Mouse (Mus musculus) lung, postnatal 25 days (tissue): ENCODE results near the gene Rhbg.
"Not testable (repeated sequence)": the region's sequence is repeated elsewhere in the genome, so short reads cannot be mapped to it uniquely, and the experiment has no call there.

Source experiments
- DNase-seq: peaks from one replicate; pipeline ENCODE4 v3.0.0; 2022; ENCODE audit warnings: low spot score

Gene Rhbg

DNA sequence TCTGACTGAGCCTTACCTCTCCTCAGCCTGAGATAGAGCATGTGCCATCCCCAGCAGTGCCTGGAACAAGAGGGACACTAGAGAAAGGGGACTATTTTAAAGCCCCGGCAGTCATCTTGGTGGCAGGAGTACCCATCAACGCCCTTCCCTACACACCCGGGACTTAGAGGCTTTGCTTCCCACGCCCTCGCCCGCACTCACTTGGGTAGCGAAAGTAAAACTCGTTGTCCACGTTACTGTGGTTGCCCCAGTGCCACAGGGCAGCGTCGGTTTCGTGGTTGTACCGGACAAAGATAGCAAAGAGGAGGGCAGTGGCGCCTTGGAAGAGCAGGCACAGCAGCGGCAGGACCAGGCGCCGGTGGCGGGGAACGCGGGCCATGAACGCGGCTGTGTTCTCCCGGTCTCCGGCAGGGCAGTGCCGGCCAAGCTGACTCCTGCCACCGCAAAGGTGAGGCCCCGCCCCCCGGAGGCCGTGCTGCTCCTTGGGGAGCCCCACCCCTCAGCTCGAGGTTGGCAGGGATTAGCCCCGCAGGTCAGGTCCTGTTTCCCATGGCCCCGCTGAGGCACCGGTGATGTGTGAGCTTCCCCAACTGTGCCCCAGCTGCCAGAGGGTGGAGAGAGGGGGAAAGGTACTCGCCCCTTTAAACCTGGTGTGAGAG lies at the start of gene Rhbg:
Gene Rhbg (minus strand): TSS at position 442 of the 659 bp plus-strand sequence.
- peak; percentile 76 for DNase-seq

DNA sequence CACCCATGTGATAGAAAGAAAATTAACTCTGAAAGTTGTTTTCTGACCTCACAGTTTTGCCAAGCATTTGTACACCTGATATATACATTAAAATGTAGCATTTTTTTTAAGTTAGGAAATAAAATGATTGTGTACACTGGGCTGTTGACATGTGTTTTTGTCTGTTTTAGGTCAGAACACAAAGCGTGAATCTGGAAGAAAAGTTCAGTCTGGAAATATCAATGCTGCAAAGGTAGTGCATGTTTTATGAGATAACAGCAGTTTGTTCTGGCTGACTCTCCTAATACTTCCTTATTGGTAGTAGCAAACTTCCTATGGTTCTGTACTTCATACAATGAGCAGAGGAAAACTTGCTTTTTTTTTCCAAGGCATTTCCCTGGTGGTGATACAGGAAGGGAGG lies 44.7 kb upstream of the Rhbg start:
- no peak for DNase-seq

DNA sequence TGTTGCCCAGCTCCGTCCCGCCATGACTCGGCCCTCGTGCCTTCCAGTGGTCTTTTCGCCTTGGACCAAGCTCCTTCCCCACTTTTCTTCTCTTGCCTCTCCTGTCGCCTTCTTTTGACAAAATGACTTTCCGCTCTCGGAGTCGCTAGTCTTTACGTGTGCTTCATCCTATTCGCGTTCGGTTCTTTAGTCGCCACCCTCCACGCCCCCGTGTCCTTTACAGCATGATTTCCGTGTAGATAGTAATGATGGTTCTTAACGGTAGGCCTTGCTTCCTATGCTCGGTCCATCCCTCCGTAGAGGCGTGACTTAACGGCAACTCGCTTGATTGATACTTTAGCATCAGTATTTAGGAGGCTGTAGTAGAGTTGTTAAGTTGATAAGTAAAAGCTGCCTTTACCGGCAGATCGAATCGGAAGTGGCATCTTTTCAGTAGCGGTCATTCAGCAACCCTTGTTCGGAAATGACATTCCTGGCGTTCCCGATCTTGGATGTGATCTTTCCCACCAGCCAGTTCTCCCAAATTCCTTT lies 42.9 kb upstream of the Rhbg start:
- DNase-seq, result no peak

DNA sequence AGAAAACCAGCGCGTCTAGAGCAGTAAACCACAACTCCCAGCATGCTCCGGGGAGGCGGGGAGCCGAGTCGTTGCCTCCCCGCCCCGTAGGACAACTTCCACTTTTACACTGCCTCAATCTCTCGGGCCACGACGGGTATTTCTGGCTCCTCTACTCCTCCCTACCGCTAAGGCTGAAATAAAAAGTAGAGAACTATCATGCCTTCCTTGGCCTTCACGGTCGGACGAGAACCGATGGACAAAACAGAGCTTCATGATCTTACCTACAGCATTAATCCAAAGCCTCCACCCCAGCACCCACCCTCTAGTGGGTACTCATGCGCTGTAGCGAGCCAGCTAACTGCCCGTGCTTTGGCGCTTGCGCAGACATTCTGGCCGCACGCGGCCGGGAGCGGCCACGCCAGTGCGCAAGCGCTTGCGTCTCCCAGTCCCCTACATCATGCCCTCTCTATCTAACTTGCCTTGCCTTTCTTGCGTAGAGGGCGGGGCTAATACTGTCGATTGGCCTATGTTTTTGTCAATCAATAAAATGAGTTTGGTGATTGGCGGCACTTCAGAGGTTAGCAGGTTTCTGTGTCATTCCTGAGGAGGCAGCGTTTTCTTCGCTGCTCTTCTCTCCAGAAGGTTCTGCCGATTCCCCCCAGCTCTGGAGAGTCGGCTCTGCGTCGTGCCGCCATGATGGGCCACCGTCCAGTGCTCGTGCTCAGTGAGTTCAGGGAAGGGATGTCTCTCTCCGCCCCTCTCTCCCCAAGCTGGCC lies 42.2 kb upstream of the Rhbg start, which contains the start of the genes Tsacc and Cct3:
Gene Tsacc (minus strand): TSS at position 439 of the 758 bp plus-strand sequence.
Gene Cct3 (plus strand): TSS at position 556 of the 758 bp plus-strand sequence.
- peak; percentile 98 for DNase-seq

DNA sequence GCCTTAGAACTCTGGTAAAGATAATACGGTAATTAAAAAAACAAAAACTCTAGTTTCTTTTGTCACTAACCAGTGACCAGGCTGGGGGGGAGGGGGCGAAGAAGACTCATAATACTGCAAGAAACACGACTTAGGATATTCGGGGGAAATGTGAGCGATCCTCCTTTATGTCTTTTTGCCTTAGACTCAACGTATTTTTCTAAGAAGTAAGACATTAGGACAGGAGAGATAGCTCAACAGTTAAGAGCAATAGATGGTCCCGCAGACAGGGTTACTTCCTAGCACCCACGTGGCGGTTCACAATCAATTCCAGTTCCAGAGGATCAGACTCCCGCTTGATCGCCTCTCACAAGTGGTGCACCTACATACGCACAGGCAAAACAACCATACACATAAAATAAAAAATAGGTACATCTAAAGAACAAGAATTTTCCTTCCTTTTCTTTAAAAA lies 41.6 kb upstream of the Rhbg start:
- DNase-seq, result no peak

DNA sequence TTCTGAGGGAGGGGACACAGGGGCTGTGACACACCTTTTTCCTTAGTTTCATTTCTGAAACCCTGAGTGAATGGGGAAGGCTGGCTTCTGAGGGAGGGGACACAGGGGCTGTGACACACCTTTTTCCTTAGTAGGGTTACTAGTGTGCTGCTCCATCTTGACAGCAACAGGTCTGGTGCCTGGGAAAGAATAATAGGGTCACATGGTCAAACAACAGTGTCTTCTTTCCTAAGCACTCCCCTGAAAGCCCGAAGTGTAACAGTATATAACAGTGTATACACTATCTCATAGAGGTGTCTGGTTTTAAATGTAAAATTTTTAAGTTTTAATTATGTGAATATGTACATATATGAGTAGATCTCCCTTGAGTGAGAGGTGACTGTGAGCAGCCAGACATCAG lies 40.8 kb upstream of the Rhbg start:
- DNase-seq, result not testable (repeated sequence)

DNA sequence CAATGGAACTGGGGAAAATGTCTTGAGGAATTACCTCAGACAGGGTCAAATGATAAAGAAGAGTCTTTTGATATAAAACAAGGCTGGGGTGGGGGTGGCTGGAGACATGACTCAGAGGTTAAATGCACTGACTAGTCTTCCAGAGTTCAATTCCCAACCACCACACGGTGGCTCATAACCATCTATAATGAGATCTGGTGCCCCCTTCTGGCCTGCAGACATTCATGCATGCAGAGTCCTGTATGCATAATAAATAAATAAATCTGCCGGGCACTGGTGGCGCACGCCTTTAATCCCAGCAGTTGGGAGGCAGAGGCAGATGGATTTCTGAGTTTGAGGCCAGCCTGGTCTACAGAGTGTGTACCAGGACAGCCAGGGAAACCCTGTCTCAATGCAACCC lies 37.5 kb upstream of the Rhbg start:
- peak; percentile 38 for DNase-seq

DNA sequence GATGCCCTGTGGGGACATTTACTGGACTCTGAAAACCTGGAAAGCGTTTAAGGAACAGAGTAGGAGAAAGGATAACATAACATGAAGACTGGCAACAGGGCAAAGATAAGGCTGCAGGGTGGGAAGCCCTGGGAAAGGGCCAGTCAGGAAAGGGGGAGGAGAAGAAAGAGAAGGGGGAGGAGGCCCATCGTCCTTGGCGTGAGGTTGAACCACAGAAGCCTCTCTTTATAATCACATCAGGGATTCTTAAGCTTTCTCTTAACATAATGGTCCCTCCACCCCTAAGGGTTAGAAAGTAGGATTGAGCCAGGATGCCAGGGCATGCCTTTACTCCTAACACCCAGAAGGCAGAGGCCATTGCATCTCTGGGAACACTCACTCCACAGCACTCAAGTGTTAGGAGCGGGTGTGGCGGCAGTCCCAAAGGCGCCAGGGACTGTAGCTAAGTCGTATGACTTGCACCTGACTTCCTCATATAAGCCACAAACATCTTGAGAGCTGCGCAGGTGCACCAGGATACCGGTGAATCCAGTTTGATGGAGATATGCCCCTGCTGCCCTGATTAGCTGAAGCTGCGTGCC lies 33.7 kb upstream of the Rhbg start:
- peak; percentile 69 for DNase-seq

DNA sequence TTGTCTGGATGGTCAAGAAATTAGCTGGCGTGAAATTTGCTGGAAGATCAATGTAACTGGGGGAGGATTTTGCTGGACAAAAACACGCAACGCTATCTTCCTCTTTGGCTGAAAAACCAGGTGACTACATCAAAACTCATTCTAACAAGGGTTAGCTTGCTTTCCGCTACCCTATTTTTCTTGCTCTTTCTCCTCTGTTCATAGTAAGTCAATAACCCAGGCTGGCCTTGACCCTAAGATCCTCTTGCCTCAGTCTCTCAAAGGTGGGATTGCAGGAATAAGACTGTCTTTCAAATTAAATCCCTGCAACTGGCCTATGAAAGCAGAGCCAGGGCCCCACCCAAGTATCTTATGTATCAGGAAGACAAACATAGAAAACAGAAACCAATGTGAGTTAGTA lies 32.6 kb upstream of the Rhbg start, which contains the start of gene Gm38392:
Gene Gm38392 (minus strand): TSS at position 101 of the 400 bp plus-strand sequence.
- no peak for DNase-seq

DNA sequence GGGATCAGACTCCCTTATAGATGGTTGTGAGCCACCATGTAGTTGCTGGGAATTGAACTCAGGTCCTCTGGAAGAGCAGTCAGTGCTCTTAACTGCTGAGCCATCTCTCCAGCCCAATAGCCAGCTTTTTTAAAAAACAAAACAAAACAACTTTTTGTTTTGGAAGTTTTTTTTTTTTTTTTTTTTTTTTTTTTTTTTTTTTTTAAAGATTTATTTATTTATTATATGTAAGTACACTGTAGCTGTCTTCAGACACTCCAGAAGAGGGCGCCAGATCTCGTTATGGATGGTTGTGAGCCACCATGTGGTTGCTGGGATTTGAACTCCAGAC lies 31.0 kb upstream of the Rhbg start:
- DNase-seq, result not testable (repeated sequence)

DNA sequence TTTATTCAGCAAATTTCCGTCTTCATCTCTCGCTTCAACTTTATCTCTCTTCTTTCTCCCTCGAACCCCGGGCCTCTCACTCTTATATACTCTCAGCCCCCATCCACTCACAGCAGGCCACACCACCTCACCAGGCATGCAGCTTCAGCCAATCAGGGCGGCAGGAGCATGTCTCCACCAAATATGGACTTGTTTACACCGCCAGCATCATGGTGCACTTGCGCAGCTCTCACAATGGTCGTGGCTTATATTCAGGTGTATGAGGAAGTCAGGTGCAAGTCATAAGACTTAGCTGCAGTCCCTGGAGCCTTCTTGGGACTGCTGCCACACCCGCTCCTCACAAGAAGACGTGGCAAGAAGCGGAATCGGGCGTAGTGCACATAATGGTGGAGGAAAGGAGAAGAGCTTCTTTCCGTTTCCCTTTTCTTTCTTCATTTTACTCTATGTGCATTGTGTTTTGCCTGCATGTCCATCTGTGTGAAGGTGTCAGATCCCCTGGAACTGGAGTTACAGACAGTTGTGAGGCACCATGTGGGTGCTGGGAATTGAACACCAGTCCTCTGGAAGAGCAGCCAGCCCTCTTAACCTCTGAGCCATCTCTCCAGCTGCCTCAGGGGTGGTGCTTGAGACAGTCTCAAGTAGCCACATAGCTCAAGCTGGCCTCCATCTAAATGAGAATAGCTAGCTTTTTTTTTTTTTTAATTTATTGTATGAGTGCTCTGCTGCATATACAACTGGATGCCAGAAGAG lies 30.5 kb upstream of the Rhbg start:
- not testable (repeated sequence) for DNase-seq

DNA sequence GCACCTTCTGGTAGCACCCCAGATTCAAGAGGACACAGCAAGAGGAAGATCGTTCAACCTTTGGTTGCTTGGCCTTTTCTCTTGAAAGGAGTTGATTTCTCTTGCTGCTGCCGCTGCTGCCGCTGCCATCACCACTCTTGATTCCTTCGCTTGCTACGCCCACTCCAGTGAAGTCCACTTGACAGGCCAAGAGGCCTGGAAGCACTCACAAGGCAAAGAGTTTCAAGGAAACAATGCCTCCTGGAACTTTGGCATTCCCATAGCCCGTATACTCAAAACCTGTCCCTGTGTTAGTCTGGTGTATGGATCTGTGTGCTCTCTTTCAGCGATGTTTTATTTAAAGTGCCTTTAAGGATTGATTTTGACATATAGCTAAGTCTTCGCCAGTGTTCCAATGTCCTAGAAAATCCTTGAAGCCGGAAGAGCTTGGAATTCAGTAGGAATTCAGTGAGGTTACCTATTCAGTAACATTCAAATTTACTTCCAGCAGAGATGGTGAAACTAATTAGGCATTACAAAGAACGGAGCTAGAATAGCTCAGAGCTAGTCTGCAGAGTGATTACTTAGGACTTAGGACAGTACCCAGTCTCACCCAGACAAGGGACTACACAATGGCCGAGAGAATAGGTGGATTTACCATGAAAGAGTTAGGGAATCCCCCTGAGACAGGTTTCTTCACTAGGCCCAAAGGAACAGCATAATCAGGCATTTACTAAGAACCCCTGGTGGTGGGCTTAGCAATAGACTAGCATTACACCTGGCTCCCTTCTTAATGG lies 26.8 kb upstream of the Rhbg start:
- peak; percentile 79 for DNase-seq

DNA sequence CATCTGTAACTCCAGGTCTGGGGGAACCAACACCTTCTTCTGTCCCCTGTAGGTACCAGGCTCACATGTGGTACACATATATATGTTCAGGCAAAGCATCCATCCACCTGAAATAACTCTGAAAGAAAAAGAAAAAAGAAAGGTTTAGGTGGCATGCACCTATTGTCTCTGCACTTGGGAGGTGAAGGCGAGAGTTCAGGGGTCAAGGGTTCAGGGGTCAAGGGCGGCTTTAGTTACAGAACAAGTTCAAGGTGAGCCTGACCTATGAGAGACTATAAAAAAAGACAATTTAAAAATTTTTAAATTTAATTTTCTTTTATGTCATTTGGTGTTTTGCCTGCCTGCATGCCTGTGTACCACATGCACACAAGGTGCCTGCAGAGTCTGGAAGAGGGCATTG lies 25.5 kb upstream of the Rhbg start:
- no peak for DNase-seq

DNA sequence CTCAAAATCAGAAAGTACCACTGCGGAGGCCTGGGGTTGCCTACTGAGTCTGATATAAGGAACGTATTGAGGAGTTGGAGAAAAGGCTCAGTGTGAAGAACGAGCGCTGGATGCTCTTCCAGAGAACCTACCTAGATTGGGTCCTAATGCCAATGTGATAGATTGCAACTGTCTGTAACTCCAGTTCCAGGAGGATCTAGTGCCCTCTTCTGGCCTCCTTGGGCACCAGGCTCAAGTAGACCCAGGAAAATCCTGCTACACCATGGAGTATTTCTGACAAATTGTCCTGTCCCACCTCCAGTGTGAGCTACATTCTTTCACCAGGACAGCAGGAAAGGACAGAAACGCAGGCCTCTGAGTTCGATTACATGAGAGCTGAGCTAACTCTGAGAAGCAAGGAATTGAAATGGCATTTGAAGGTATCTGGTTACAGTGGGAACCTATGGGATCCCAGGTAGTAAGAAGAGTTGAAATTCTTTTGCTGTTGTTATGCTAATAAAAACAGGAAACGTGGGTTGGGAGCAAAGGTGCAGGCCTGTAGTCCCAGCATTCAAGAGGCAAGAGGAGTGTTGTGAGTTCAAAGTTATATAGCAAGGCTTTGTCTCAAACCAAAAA lies 22.1 kb upstream of the Rhbg start:
- DNase-seq, result peak; percentile 30

DNA sequence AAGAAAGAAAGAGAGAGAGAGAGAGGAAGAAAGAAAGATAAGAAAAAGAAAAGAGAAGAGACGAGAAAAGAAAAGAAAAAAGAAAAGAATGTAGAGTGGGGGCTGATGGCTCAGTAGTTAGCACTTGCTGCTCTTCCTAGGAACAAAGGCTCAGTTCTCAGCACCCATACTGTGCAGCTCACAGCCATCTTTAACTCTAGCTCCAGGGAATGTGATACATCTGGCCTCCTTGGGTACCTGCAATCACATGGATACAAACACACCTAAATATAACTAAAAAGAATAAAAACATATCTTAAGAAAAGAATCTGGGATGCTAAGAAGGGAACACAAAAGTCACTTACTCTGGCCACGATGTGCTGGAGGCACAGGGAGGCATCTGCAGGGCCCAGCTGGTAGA lies 21.6 kb upstream of the Rhbg start:
- DNase-seq, result no peak

DNA sequence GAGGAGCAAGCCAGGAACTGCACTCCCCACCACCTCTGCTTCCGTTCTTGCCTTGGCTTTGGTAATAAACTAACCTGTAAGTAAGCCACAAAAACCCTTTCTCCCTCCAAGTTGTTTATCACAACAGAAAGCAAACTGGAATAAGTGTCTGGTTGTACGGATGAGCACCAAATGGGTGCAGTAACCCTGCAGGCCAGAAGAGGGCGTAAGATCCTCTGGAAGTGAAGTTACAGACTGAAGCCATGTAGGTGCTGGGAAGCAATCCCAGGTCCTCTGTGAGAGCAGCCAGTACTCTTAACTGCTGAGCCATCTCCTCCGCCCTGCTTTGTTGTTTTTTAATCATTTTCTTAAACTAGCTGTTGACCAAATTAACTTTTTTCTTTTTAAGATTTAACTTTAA lies 19.5 kb upstream of the Rhbg start:
- no peak for DNase-seq

DNA sequence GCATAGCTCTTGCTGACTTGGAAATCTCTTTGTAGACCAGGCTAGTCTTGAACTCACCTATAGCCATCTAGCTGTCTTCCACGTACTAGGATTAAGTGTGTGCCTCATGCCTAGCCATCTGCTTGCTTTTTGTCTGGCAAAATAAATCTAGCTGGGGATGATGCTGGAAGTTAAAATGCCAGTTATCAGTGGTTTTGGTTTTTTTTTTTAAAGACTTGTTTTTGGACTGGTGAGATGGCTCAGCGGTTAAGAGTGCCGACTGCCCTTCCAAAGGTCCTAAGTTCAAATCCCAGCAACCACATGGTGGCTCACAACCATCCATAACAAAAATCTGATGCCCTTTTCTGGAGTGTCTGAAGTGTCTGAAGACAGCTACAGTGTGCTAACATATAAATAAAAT lies 17.4 kb upstream of the Rhbg start:
- DNase-seq, result no peak

DNA sequence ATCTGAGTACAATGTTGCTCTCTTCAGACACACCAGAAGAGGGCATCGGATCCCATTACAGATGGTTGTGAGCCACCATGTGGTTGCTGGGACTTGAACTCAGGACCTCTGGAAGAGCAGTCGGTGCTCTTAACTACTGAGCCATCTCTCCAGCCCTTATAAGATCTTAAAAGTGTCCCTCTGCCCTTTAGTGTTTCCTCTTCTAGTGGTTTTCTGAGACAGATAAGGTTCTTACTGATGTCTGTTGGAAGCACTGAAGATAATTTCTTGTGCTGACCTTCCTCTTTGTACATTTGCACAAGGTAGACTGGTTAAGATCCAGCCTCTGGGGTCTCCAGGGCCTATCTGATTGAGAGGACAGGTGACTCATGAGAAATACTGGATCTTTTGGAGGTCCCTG lies 16.8 kb upstream of the Rhbg start:
- not testable (repeated sequence) for DNase-seq

DNA sequence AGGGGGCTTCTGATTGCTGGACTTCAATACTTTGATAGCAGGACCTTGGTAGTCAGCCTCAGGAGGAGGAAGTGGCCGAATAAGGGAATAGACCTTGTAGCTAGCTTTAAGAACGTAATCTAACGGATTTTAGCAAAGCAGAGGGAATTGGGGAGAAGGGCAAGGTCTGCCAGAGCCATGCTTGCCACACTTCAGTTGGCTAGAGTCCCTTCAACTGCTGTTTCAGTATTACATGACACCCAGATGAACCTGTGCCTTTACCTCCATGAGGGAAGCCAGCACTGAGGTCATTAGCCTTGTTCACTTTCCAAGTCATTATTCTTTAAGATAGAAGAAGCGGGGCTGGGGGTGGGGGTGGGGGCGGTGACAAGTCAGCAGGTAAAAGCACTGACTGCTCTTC lies 14.5 kb upstream of the Rhbg start:
- DNase-seq, result no peak

DNA sequence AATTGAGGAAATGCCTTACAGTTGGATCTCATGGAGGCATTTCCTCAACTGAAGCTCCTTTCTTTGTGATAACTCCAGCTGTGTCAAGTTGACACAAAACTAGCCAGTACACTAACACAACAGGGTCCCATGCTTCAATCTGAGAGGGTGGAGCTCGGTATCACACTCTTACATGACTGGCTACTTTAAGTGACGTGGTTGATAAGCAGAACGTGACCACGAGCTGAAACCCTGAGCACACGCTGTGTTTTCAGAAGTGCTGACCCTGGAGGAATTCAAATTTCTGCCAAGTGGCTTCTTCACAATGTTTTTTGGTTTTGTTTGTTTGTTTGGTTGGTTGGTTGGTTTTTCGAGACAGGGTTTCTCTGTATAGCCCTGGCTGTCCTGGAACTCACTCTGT lies 13.5 kb upstream of the Rhbg start:
- DNase-seq, result not testable (repeated sequence)

DNA sequence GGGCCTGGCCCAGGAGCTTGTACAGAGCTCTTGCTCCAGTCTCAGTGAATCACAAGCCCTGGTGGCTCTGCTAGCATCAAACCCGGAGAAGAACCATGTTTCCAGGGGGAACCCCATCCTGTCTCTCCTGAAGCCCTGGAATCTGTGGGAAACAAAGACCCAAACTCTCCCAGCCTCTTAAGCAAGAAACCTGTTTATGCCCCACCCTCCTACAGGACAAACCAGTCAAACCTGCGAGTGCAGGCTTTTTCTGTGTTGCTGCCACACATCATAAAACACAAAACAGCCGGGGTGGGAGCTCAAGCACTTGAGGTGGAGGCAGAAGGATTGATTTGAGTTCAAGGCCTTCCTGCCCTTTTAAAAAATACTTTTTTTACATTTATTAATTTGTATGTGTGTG lies 7.8 kb upstream of the Rhbg start:
- DNase-seq, result no peak
